Mouse (Mus musculus) limb, embryonic 15.5 days (tissue): ENCODE data around the gene Adgrf3. TPM values are rescaled to one million over a fixed set of nuclear protein-coding genes. Genes with fewer than 3 reads are reported as not detected.
"Not testable (repeated sequence)": the region's sequence is repeated elsewhere in the genome, so short reads cannot be mapped to it uniquely, and the experiment has no call there.

Experiments used
- ATAC-seq: fragments of 200-750 bp; cut with Nextera tagmentation; 2 replicates; pipeline ENCODE4 v1.8.0; 2017; ENCODE audit warnings: low read depth, moderate TSS enrichment; ENCODE audit not compliant: insufficient number of reproducible peaks, low FRiP score, low TSS enrichment
- H3K27ac ChIP-seq: fragments of 300-500 bp; sonication (generic); 2 replicates; pipeline ENCODE4 v1.5.1; 2015; ENCODE audit warnings: moderate library complexity, mild to moderate bottlenecking, inconsistent platforms
- H3K27me3 ChIP-seq: fragments of 300-500 bp; sonication (generic); 2 replicates; pipeline ENCODE4 v1.6.1; 2015; ENCODE audit warnings: inconsistent platforms
- H3K36me3 ChIP-seq: fragments of 300-500 bp; sonication (generic); 2 replicates; pipeline ENCODE4 v1.6.1; 2015; ENCODE audit warnings: inconsistent platforms
- H3K4me1 ChIP-seq: fragments of 300-500 bp; sonication (generic); 2 replicates; pipeline ENCODE4 v1.6.1; 2015; ENCODE audit warnings: inconsistent platforms
- H3K4me2 ChIP-seq: fragments of 300-500 bp; sonication (generic); 2 replicates; pipeline ENCODE4 v1.6.1; 2015; ENCODE audit warnings: mild to moderate bottlenecking, inconsistent platforms
- H3K4me3 ChIP-seq: fragments of 300-500 bp; sonication (generic); 2 replicates; pipeline ENCODE4 v1.5.1; 2015; ENCODE audit warnings: mild to moderate bottlenecking, inconsistent platforms
- H3K9ac ChIP-seq: fragments of 300-500 bp; sonication (generic); 2 replicates; pipeline ENCODE4 v1.6.1; 2015; ENCODE audit warnings: inconsistent platforms
- H3K9me3 ChIP-seq: fragments of 300-500 bp; sonication (generic); 2 replicates; pipeline ENCODE4 v1.6.1; 2016; ENCODE audit warnings: inconsistent platforms
- WGBS: fragments of 180-500 bp; shearing (Covaris S2); methylation state at CpG from one replicate; pipeline ENCODE4 v1.1.7; 2015; 5-methylcytosine and 5-hydroxymethylcytosine counted together
- polyA plus RNA-seq: library from polyadenylated mRNA; unstranded; fragments of >200 nt; fragmentation: Nextera tagmentation; extraction: Ambion mirVana; gene quantifications from 2 replicates; pipeline ENCODE4 v1.2.1, GENCODE M21; 2015

Gene Adgrf3
- polyA plus RNA-seq, 1 experiment from 2014 or later = 0.08 TPM

DNA sequence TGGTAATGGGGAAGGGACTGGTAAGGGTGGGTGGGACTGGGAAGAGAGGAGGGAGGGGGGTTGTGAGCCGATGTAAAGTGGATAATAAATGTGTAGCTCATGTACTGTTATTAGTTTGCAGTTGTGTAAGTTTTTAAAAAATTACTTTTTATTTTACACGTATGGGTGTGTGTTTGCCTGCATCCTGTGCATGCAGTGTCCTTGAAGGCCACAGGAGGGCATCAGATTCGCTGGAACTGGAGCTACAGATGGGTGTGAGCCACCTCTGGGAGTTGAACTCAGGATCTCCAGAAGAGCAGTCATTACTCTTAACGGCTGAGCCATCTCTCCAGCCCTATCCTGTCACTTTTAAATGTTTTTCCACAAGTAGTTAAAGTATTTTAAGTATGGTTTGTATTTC is 25.4 kb upstream of the Adgrf3 start:
- Histone ChIP-seq H3K27me3 (no peaks in the 10 kb centered on the region), H3K4me1 (peaks cover 25% of the 10 kb centered on the region; the same call in 1 of the 2 replicates), H3K9ac (no peak overlapping the region), H3K36me3 (peaks cover 7% of the 10 kb centered on the region), H3K4me2 (no peak overlapping the region), H3K4me3 (no peak overlapping the region), H3K27ac (no peak overlapping the region), H3K9me3 (no peaks in the 10 kb centered on the region)
- no peak for ATAC-seq
- 81% methylated on average over 4 of the region's 4 CpGs for WGBS

DNA sequence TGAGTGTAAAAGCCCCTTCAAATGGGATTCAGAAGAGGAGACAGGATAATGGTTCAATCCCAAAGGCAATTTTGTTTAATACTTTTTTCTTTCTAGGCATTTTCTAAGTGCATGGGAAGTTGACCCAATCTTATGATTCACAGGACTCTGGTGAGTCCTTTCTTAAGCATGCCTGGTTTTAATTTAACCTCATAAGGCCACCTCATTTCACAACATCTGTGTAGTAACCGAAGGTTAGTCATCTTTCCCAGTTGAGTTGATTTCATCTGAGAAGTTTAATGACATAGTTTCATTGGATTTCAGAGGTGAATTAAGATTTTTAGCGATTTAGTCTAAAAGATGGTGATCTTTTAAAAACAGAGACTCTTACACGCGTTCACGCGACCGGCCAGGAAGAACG is 17.2 kb upstream of the Adgrf3 start:
- no peak overlapping the region for H3K4me2 ChIP-seq
- no peak for ATAC-seq
- H3K9me3 ChIP-seq = no peaks in the 10 kb centered on the region
- H3K27me3 ChIP-seq = no peaks in the 10 kb centered on the region
- no peak overlapping the region for H3K27ac ChIP-seq
- no peak overlapping the region for H3K4me3 ChIP-seq
- 91% methylated on average over 8 of the region's 8 CpGs for WGBS
- H3K4me1 ChIP-seq = no peaks in the 10 kb centered on the region
- H3K36me3 ChIP-seq = peaks cover 5% of the 10 kb centered on the region; the same call in 1 of the 2 replicates
- no peak overlapping the region for H3K9ac ChIP-seq

DNA sequence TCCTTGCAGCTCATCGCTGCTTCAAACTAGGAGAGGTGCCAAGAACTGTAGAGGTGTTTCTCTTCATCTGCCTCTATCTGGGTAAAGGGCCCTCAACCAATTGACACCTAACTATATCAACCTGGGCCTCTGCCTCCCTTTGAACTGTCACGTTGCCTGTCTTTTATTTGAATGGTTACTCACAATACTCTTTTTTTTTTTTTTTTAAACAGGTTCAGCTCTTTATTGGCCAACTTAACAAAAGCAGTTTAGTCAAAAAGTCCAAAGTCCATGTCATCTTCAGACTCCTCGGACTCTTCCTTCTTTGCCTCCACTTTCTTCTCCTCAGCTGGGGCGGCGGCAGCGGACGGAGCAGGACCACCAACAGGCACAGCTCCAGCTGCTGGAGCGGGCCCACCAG is 15.1 kb upstream of the Adgrf3 start:
- Histone ChIP-seq H3K9ac (no peak overlapping the region), H3K4me1 (no peaks in the 10 kb centered on the region), H3K4me2 (no peak overlapping the region), H3K27ac (no peak overlapping the region), H3K9me3 (no peaks in the 10 kb centered on the region; the same call in 1 of the 2 replicates), H3K27me3 (no peaks in the 10 kb centered on the region), H3K4me3 (no peak overlapping the region), H3K36me3 (peaks cover 5% of the 10 kb centered on the region; the same call in 1 of the 2 replicates)
- no peak for ATAC-seq
- 86% methylated on average over 8 of the region's 8 CpGs for WGBS

DNA sequence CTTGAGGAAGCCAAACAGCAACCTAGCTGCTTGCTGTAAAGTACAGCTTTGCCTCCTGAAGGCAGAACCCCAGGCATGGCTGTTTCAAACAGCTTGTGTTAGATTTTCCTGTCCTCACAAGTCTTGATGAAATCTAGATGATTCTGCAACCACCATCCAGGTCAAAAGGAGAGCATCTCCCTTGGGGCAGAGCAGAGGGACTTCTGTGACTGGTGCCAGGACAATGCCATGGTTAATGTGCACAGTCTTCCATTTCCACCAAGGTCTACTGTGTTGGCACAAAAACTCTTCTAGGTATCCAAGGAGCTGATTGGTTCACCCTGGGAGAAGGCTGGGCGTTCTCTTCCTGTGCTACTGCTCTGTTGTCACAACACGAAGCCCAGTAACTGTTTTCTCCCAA is 14.2 kb upstream of the Adgrf3 start:
- no peaks in the 10 kb centered on the region; the same call in 1 of the 2 replicates for H3K9me3 ChIP-seq
- no peaks in the 10 kb centered on the region for H3K4me1 ChIP-seq

DNA sequence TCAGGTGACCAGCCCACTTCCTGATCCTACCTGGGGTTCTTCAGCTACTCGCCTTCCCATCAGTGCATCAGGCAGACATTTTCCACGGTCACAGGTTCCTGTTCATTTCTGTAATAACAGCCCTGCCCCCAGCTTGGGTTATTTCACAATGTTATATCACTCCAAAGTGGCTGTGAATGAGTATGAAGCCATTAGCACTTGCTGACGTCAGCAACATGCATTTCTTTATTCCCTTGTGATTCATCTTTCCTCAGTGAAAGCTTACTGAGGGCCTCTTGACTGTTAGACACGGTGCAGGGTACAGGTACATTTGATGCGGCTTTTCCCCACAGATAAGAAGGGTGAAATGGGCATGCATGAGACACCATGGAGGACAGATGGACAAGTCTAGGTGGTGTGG is 10.4 kb upstream of the Adgrf3 start:
- no peaks in the 10 kb centered on the region for H3K27me3 ChIP-seq
- no peak overlapping the region for H3K9ac ChIP-seq
- no peaks in the 10 kb centered on the region; the same call in 1 of the 2 replicates for H3K9me3 ChIP-seq
- no peak overlapping the region for H3K4me3 ChIP-seq
- no peak overlapping the region for H3K4me2 ChIP-seq
- no peaks in the 10 kb centered on the region for H3K4me1 ChIP-seq
- H3K36me3 ChIP-seq = no peaks in the 10 kb centered on the region
- 66% methylated on average over 5 of the region's 5 CpGs for WGBS
- no peak for ATAC-seq
- no peak overlapping the region for H3K27ac ChIP-seq

More for the DNA sequence above, 14.2 kb upstream of the Adgrf3 start:
- Histone ChIP-seq H3K9ac (no peak overlapping the region), H3K27me3 (no peaks in the 10 kb centered on the region), H3K36me3 (peaks cover 5% of the 10 kb centered on the region; the same call in 1 of the 2 replicates), H3K27ac (no peak overlapping the region), H3K4me2 (no peak overlapping the region), H3K4me3 (no peak overlapping the region)
- ATAC-seq = no peak
- 89% methylated on average over 2 of the region's 2 CpGs for WGBS

DNA sequence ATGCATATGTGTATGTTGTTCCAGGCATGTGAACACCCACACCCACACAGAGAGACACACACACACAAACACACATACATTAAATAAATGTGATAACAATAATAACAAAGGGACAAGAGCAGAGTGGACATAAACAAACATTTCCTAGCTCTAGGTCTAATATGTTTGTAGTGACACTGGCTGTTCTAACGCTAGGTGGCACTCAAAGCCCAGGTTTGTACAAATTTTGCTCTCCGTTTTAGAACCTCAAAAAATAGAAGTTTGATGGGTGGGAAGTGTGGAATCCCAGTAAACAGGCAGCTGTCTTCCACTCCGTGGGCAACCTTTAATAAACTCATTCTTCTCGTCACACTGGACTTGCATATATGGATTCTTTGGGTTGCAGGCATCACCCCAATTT is 9.4 kb upstream of the Adgrf3 start:
- Histone ChIP-seq H3K36me3 (no peaks in the 10 kb centered on the region), H3K4me3 (no peak overlapping the region), H3K9ac (no peak overlapping the region), H3K4me2 (no peak overlapping the region), H3K27ac (no peak overlapping the region), H3K9me3 (no peaks in the 10 kb centered on the region; the same call in 1 of the 2 replicates), H3K4me1 (no peaks in the 10 kb centered on the region), H3K27me3 (no peaks in the 10 kb centered on the region)
- WGBS = 8% methylated on average over 4 of the region's 4 CpGs
- no peak for ATAC-seq

DNA sequence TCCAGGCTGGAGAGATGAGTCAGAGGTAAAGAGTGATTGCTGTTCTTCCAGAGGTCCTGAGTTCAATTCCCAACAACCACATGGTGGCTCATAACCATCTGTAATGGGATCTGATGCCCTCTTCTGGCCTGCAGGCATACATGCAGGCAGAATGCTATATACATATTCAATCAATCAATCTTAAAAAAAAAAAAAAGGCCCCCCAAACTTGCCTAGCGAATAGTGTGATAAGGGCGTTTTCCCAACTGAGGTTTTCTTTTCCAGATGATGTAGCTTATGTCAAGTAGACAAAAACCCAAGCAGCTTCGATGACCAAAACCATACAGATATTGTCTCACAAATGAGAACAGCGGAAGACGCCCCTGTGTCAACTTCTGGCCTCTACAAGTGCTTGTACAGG is 5.2 kb upstream of the Adgrf3 start:
- not testable (repeated sequence) for H3K4me2 ChIP-seq, H3K9ac ChIP-seq, H3K27me3 ChIP-seq, H3K4me1 ChIP-seq, ATAC-seq, H3K4me3 ChIP-seq, H3K36me3 ChIP-seq, H3K9me3 ChIP-seq, H3K27ac ChIP-seq
- 88% methylated on average over 5 of the region's 5 CpGs for WGBS

DNA sequence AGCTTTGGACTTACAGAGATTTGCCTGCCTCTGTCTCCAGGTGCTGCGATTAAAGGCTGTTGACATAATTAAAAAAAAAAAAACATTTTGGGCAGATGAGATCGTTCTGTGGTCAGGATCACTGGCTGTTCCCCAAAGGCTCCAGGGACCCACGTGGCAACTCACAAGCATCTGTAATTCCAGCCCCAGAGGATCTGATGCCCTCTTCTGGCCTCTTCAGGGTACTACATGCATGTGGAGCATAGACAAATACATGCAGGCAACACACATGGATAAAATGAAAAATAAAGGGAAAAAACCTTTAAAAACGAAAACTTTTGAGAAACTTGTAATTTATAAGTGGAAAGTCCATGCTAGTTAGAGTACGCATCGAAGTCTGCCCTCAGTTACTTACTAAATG is 1.8 kb upstream of the Adgrf3 start:
- Histone ChIP-seq H3K9ac (no peak overlapping the region), H3K27ac (no peak overlapping the region), H3K27me3 (no peaks in the 10 kb centered on the region), H3K4me3 (no peak overlapping the region), H3K4me2 (no peak overlapping the region), H3K36me3 (no peaks in the 10 kb centered on the region), H3K4me1 (peaks cover 13% of the 10 kb centered on the region), H3K9me3 (no peaks in the 10 kb centered on the region)
- ATAC-seq = no peak
- 68% methylated on average over 6 of the region's 6 CpGs for WGBS

DNA sequence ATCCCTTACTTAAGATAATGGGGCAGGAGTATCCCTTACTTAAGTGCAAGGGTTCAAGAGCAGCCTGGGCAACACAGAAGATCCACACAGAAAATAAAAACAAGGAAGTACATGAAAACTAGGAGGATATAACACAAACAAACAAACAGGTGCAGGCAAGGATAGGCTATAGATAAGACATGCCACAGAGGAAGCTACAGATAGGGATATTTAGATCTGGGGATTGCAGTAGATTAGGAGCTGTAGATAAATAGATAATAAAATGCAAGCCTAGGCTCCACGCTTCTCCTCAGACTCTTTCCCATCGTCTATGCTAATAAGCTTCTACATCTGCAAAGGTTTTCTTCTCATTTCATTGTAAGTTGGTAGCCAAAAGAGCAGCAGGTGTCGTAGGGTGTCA is 488 bp downstream of the Adgrf3 start:
- H3K4me2 ChIP-seq = no peak overlapping the region
- ATAC-seq = no peak
- no peak overlapping the region for H3K27ac ChIP-seq
- no peaks in the 10 kb centered on the region for H3K9me3 ChIP-seq
- no peak overlapping the region for H3K4me3 ChIP-seq
- 56% methylated on average over 3 of the region's 3 CpGs for WGBS
- H3K27me3 ChIP-seq = no peaks in the 10 kb centered on the region
- peaks cover 13% of the 10 kb centered on the region for H3K4me1 ChIP-seq
- H3K9ac ChIP-seq = no peak overlapping the region
- H3K36me3 ChIP-seq = no peaks in the 10 kb centered on the region

DNA sequence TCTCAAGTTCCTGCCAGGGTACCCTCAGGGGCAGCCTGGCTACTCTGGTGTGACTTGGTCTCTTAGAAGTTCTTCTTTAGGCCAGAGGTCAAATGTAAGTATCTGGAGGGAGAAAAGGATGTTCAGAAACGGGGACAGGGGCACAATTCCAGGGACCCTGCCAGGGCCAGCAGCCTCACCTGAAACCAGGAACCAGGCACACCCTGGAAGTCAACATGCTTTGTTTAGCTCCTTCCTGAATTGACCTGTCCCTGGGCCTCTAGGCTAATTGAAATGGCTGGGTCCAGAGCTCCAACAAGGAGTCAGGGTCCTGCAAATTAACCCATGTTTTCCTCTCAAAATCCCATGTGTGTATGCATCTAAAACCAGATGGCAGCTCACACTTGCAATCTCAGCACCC is 1.1 kb downstream of the Adgrf3 start:
- Histone ChIP-seq H3K27me3 (no peaks in the 10 kb centered on the region), H3K36me3 (no peaks in the 10 kb centered on the region), H3K9me3 (no peaks in the 10 kb centered on the region), H3K4me2 (no peak overlapping the region), H3K4me3 (no peak overlapping the region), H3K27ac (no peak overlapping the region), H3K9ac (no peak overlapping the region), H3K4me1 (peaks cover 13% of the 10 kb centered on the region)
- WGBS = 35% methylated on average over 1 of the region's 1 CpGs
- ATAC-seq = no peak

DNA sequence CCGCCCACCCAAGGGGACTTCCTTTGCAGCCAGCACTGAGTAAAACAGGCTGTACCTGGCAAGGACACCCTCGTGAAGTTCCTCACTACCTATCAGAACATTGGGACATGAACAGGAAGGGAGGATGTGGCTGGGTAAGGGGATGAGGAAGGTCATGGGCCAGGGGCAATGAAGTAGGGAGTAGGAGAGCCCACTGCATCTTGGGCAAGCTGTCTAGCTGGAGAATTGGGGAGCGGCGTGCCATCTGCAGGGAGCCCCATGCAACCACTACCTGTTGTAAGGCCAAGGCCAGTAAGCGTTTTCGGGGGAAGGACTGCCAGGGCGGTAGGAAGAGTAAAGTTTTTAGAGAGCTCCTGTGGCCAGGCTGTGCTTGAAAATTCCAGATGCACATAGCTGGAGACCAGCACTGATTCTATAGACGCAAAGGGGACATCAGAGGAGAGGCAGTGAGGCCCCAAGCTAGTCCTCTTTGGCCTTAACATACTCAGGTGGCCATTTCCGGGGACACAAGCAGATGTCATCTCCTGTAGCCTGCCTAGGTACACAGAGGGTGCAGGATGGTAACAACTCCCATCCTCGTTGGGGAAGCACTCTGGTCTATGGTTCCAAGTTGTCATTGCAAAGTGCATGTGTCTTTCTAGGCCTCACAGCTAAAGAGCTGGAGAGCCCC is 2.2 kb downstream of the Adgrf3 start:
- Histone ChIP-seq H3K27me3 (no peaks in the 10 kb centered on the region), H3K9ac (no peak overlapping the region), H3K4me1 (peaks cover 13% of the 10 kb centered on the region), H3K36me3 (no peaks in the 10 kb centered on the region), H3K27ac (no peak overlapping the region), H3K4me2 (no peak overlapping the region), H3K4me3 (no peak overlapping the region), H3K9me3 (no peaks in the 10 kb centered on the region)
- 77% methylated on average over 10 of the region's 10 CpGs for WGBS
- ATAC-seq = no peak

DNA sequence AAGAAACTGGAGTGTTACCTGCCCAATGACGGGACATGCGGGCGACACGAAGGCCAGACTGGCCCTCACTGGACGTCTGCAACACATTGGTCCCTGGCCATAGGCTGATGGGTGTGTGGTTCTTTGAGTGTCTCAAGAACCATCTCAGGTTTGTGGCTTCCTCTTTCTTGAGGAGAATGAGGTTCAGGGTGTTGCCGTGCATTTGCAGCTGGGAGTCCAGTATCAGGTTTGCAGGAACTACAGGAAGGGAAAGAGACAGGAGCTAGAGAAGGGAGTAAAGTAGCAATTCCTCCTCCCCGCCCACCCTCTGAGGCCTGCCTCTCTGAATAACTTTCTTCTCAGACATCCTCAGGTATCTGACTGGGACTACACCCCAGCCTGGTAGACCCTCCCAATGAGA is 3.3 kb downstream of the Adgrf3 start:
- Histone ChIP-seq H3K36me3 (no peaks in the 10 kb centered on the region), H3K4me2 (no peak overlapping the region), H3K27me3 (no peaks in the 10 kb centered on the region), H3K9ac (no peak overlapping the region), H3K4me1 (peaks cover 13% of the 10 kb centered on the region), H3K9me3 (no peaks in the 10 kb centered on the region), H3K27ac (no peak overlapping the region), H3K4me3 (no peak overlapping the region)
- ATAC-seq = no peak
- 81% methylated on average over 7 of the region's 7 CpGs for WGBS

DNA sequence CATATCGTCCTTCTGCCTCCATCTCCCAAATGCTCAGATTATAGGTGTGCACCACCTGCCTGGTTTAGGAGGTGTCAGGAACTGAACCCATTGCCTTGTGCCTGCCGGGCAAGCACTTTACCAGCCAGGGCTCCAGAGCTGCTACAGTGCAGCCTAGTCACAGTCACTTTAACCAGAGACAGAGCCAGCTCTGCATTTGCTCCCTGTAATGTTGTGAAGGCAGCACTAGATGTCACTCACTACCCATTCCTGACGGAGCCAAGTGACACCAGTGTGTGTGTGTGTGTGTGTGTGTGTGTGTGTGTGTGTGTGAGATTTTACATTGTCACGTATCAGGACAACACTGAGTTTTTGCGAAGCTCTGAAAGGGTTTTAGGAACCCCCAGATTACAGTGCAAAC is 4.0 kb downstream of the Adgrf3 start:
- Histone ChIP-seq H3K4me3 (no peak overlapping the region), H3K27ac (no peak overlapping the region), H3K27me3 (no peaks in the 10 kb centered on the region), H3K9ac (no peak overlapping the region), H3K4me2 (no peak overlapping the region), H3K9me3 (no peaks in the 10 kb centered on the region), H3K36me3 (no peaks in the 10 kb centered on the region), H3K4me1 (peaks cover 13% of the 10 kb centered on the region)
- no peak for ATAC-seq
- WGBS = 41% methylated on average over 5 of the region's 5 CpGs
